Mouse (Mus musculus) fat pad, adult 2 months (tissue): Measurements from ENCODE around the gene Zbp1.

ENCODE experiments used
- DNase-seq: peaks from one replicate; pipeline ENCODE4 v3.0.0-alpha.2; 2011; ENCODE audit warnings: low read depth, low spot score; ENCODE audit errors: extremely low read depth

Gene Zbp1

GRCm38 (mm10) chr2:173158390-173159055, 60.2 kb downstream of the Zbp1 start:
- no peak for DNase-seq

- no peak for DNase-seq
Observed at GRCm38 (mm10) chr2:173157871-173158270, 60.9 kb downstream of the Zbp1 start.

DNA sequence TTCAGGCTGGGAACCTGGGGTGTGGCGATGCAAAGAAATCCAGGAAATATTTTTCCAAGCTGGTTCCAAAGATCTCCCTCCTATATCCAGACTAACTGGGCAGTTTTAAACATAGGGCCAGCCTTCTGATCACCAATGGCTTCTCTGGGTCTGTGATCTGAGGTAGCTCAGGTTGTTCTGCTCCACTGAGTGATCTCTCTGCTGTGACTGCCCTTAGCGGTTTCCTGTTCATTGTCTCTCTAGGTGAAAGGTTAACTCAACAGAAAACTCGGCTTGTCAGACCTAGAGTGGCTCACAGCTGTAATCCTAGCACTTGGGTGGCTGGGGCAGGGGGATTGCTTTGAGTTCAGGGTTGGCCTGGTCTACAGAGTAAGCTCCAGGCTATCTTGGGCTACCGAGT, 61.3 kb downstream of the Zbp1 start:
- no peak for DNase-seq

GRCm38 (mm10) chr2:173156923-173157322, 61.8 kb downstream of the Zbp1 start:
- DNase-seq = no peak
